Mouse (Mus musculus) forebrain, embryonic 13.5 days (tissue): ENCODE measurements around the gene Pltp. TPM values are rescaled to one million over a fixed set of nuclear protein-coding genes. Genes with fewer than 3 reads are reported as not detected.

Source experiments
- ATAC-seq: fragments of 200-750 bp; cut with Nextera tagmentation; 2 replicates; pipeline ENCODE4 v1.8.0; 2017
- H3K27ac ChIP-seq: fragments of 300-500 bp; sonication (generic); 2 replicates; pipeline ENCODE4 v1.5.1; 2015; ENCODE audit warnings: inconsistent platforms, mild to moderate bottlenecking, moderate library complexity
- H3K27me3 ChIP-seq: fragments of 300-500 bp; sonication (generic); 2 replicates; pipeline ENCODE4 v1.6.1; 2015; ENCODE audit warnings: mild to moderate bottlenecking, inconsistent platforms
- H3K36me3 ChIP-seq: fragments of 300-500 bp; sonication (generic); 2 replicates; pipeline ENCODE4 v1.6.1; 2015; ENCODE audit warnings: mild to moderate bottlenecking, inconsistent platforms; ENCODE audit not compliant: poor library complexity, severe bottlenecking
- H3K4me1 ChIP-seq: fragments of 300-500 bp; sonication (generic); 2 replicates; pipeline ENCODE4 v1.6.1; 2015; ENCODE audit warnings: inconsistent platforms
- H3K4me2 ChIP-seq: fragments of 300-500 bp; sonication (generic); 2 replicates; pipeline ENCODE4 v1.6.1; 2015; ENCODE audit warnings: inconsistent platforms, mild to moderate bottlenecking, moderate library complexity
- H3K4me3 ChIP-seq: fragments of 300-500 bp; sonication (generic); 2 replicates; pipeline ENCODE4 v1.5.1; 2015; ENCODE audit warnings: mild to moderate bottlenecking, inconsistent platforms
- H3K9ac ChIP-seq: fragments of 300-500 bp; sonication (generic); 2 replicates; pipeline ENCODE4 v1.6.1; 2015; ENCODE audit warnings: mild to moderate bottlenecking, inconsistent platforms
- H3K9me3 ChIP-seq: fragments of 300-500 bp; sonication (generic); replicated peaks from 2 replicates; pipeline ENCODE4 v1.6.1; 2016; ENCODE audit warnings: inconsistent platforms
- whole genome bisulfite sequencing: fragments of 180-500 bp; shearing (Covaris S2); methylation state at CpG from one replicate; pipeline ENCODE4 v1.1.7; 2015; 5-methylcytosine and 5-hydroxymethylcytosine counted together
- polyA plus RNA-seq: library from polyadenylated mRNA; unstranded; fragments of >200 nt; fragmentation: Nextera tagmentation; extraction: Ambion mirVana; gene quantifications from 2 replicates; pipeline ENCODE4 v1.2.1, GENCODE M21; 2015

The Pltp gene
- 34.3 and 35.4 TPM in 2 replicates for polyA plus RNA-seq

- peak; percentile 74 for ATAC-seq
- peaks cover 56% of the 10 kb centered on the region for H3K27me3 ChIP-seq
- no peaks in the 10 kb centered on the region for H3K9me3 ChIP-seq
- under 1% methylated on average over 47 of the region's 47 CpGs for WGBS
- peak within 1 kb of the TSS; percentile 61 for H3K9ac ChIP-seq
- H3K4me2 ChIP-seq = peak within 1 kb of the TSS; percentile 96
- peaks cover 28% of the 10 kb centered on the region for H3K4me1 ChIP-seq
- no peak within 1 kb of the TSS for H3K27ac ChIP-seq
- peak within 1 kb of the TSS; percentile 49 for H3K4me3 ChIP-seq
- H3K36me3 ChIP-seq = no peaks in the 10 kb centered on the region
These were observed at the start of gene Pltp for GRCm38 (mm10) chr2:164857101-164857821. Pltp (minus strand) TSS chr2:164857711.

GRCm38 (mm10) chr2:164906071-164906470, 48.6 kb upstream of the Pltp start:
- Histone ChIP-seq H3K4me1 (peaks cover 17% of the 10 kb centered on the region), H3K27me3 (no peaks in the 10 kb centered on the region), H3K36me3 (peaks cover 83% of the 10 kb centered on the region), H3K9me3 (peaks cover 8% of the 10 kb centered on the region), H3K4me2 (no peak overlapping the region), H3K9ac (no peak overlapping the region), H3K4me3 (no peak overlapping the region), H3K27ac (no peak overlapping the region)
- WGBS = 98% methylated on average over 4 of the region's 4 CpGs
- no peak for ATAC-seq

- no peak overlapping the region for H3K9ac ChIP-seq
- no peak overlapping the region for H3K4me2 ChIP-seq
- peaks cover 8% of the 10 kb centered on the region for H3K9me3 ChIP-seq
- no peaks in the 10 kb centered on the region for H3K4me1 ChIP-seq
- peaks cover 100% of the 10 kb centered on the region for H3K36me3 ChIP-seq
- H3K27me3 ChIP-seq = no peaks in the 10 kb centered on the region
- no peak overlapping the region for H3K4me3 ChIP-seq
- no peak overlapping the region for H3K27ac ChIP-seq
- WGBS = 75% methylated on average over 1 of the region's 1 CpGs
- no peak for ATAC-seq
These were observed 46.0 kb upstream of the Pltp start for GRCm38 (mm10) chr2:164903496-164903895.

- Histone ChIP-seq H3K4me3 (no peak overlapping the region), H3K9me3 (peaks cover 5% of the 10 kb centered on the region), H3K4me1 (no peaks in the 10 kb centered on the region), H3K36me3 (peaks cover 100% of the 10 kb centered on the region), H3K4me2 (no peak overlapping the region), H3K27me3 (no peaks in the 10 kb centered on the region), H3K9ac (no peak overlapping the region), H3K27ac (no peak overlapping the region)
- no peak for ATAC-seq
- WGBS = 94% methylated on average over 13 of the region's 13 CpGs
These were observed 43.9 kb upstream of the Pltp start for GRCm38 (mm10) chr2:164901380-164901779.

GRCm38 (mm10) chr2:164899723-164900459, 42.4 kb upstream of the Pltp start:
- Histone ChIP-seq H3K9ac (no peak overlapping the region), H3K4me1 (no peaks in the 10 kb centered on the region), H3K9me3 (no peaks in the 10 kb centered on the region), H3K4me2 (no peak overlapping the region), H3K27me3 (no peaks in the 10 kb centered on the region), H3K4me3 (no peak overlapping the region), H3K27ac (no peak overlapping the region), H3K36me3 (peaks cover 100% of the 10 kb centered on the region)
- WGBS = 91% methylated on average over 16 of the region's 16 CpGs
- ATAC-seq = no peak

GRCm38 (mm10) chr2:164899034-164899433, 41.5 kb upstream of the Pltp start:
- no peak overlapping the region for H3K4me3 ChIP-seq
- WGBS = 90% methylated on average over 15 of the region's 15 CpGs
- no peak overlapping the region for H3K9ac ChIP-seq
- H3K27ac ChIP-seq = no peak overlapping the region
- no peaks in the 10 kb centered on the region for H3K9me3 ChIP-seq
- no peaks in the 10 kb centered on the region for H3K27me3 ChIP-seq
- H3K4me1 ChIP-seq = no peaks in the 10 kb centered on the region
- H3K36me3 ChIP-seq = peaks cover 100% of the 10 kb centered on the region
- no peak for ATAC-seq
- no peak overlapping the region for H3K4me2 ChIP-seq

GRCm38 (mm10) chr2:164898008-164898407, 40.5 kb upstream of the Pltp start:
- H3K4me1 ChIP-seq = no peaks in the 10 kb centered on the region
- H3K27ac ChIP-seq = no peak overlapping the region
- no peak overlapping the region for H3K4me2 ChIP-seq
- no peaks in the 10 kb centered on the region for H3K9me3 ChIP-seq
- no peaks in the 10 kb centered on the region for H3K27me3 ChIP-seq
- H3K9ac ChIP-seq = no peak overlapping the region
- ATAC-seq = no peak
- WGBS = 93% methylated on average over 7 of the region's 7 CpGs
- no peak overlapping the region for H3K4me3 ChIP-seq
- H3K36me3 ChIP-seq = peaks cover 100% of the 10 kb centered on the region

GRCm38 (mm10) chr2:164895885-164896284, 38.4 kb upstream of the Pltp start:
- 93% methylated on average over 6 of the region's 6 CpGs for WGBS
- ATAC-seq = no peak

GRCm38 (mm10) chr2:164894644-164895043, 37.1 kb upstream of the Pltp start:
- Histone ChIP-seq H3K36me3 (peaks cover 100% of the 10 kb centered on the region), H3K9ac (no peak overlapping the region), H3K27me3 (no peaks in the 10 kb centered on the region), H3K4me3 (no peak overlapping the region), H3K27ac (no peak overlapping the region), H3K4me2 (no peak overlapping the region), H3K4me1 (no peaks in the 10 kb centered on the region), H3K9me3 (no peaks in the 10 kb centered on the region)
- ATAC-seq = 0 out of 2 replicates have a peak, but pooled peaks have one; percentile 23
- 88% methylated on average over 1 of the region's 1 CpGs for WGBS

More at GRCm38 (mm10) chr2:164895885-164896284, 38.4 kb upstream of the Pltp start:
- Histone ChIP-seq H3K9ac (no peak overlapping the region), H3K27me3 (no peaks in the 10 kb centered on the region), H3K9me3 (no peaks in the 10 kb centered on the region), H3K4me2 (no peak overlapping the region), H3K27ac (no peak overlapping the region), H3K36me3 (peaks cover 100% of the 10 kb centered on the region), H3K4me3 (no peak overlapping the region), H3K4me1 (no peaks in the 10 kb centered on the region)

GRCm38 (mm10) chr2:164894048-164894447, 36.5 kb upstream of the Pltp start:
- Histone ChIP-seq H3K27me3 (no peaks in the 10 kb centered on the region), H3K36me3 (peaks cover 100% of the 10 kb centered on the region), H3K9ac (no peak overlapping the region), H3K4me2 (no peak overlapping the region), H3K4me1 (no peaks in the 10 kb centered on the region), H3K4me3 (no peak overlapping the region), H3K27ac (no peak overlapping the region), H3K9me3 (no peaks in the 10 kb centered on the region)
- WGBS = 80% methylated on average over 5 of the region's 5 CpGs
- no peak for ATAC-seq

GRCm38 (mm10) chr2:164892696-164893216, 35.2 kb upstream of the Pltp start:
- Histone ChIP-seq H3K36me3 (peaks cover 100% of the 10 kb centered on the region), H3K27me3 (no peaks in the 10 kb centered on the region), H3K9me3 (no peaks in the 10 kb centered on the region), H3K27ac (no peak overlapping the region), H3K9ac (no peak overlapping the region), H3K4me2 (no peak overlapping the region), H3K4me3 (no peak overlapping the region), H3K4me1 (no peaks in the 10 kb centered on the region)
- WGBS = 90% methylated on average over 6 of the region's 6 CpGs
- no peak for ATAC-seq
